Mouse (Mus musculus): ENCODE results near the gene Catip.
A peak's percentile ranks its signal among the peaks of the same experiment; 100 is the strongest.
"Not testable (repeated sequence)": the region's sequence is repeated elsewhere in the genome, so short reads cannot be mapped to it uniquely, and the experiment has no call there.

Gene Catip

DNA sequence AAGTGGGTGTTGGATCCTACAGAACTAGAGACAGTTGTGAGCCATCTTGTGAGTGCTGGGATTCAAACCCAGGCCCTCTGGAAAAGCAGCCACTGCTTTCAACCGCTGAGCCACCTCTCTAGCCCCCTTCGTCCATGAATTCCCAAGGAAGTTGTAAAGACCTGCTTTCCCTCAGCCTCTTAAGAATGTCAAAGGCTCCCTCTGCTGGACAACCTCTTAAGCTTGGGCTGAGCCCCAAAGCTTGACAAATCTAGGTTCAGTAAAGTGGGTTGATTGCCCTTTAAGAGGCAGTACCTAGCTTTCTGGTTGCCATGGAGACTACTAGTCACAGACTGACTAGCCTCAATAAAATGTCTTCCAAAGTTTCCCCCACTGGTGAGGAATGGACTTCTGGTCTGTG lies at the start of gene Catip:
Catip (plus strand) TSS at position 297 of the 400 bp plus-strand sequence.
- peak; percentile 96 for DNase-seq (ENCODE audit: low spot score)

DNA sequence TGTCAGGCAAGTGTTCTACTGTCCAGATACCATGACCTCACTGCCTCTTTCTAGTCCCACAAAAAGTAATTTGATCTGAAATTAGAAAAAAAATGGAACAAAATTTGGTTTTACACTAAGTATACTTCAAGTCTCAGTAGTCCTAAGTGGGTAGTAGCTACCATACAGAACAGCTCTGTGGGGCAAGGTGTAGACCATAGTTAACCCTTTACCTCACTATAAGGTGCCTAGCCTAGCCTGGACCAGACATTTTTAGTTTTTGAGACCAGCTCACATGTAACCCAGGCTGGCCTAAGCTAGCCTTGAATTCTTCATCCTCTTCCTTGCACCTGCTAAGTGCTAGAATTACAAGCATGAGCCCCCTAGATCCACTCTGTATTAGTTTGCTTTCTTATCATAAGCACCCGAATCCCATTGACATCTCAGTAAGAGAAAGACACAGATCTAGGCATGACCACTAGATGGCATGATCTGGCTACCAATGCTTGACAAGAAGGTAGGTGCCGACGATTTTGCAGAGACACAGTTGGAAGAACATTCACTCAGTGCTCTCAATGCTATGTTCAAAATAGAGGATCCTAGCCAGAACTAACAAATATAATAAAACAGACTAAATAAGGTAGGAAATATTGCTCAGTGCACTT lies 48.7 kb upstream of the Catip start:
- DNase-seq (ENCODE audit: low spot score) = peak; percentile 89

DNA sequence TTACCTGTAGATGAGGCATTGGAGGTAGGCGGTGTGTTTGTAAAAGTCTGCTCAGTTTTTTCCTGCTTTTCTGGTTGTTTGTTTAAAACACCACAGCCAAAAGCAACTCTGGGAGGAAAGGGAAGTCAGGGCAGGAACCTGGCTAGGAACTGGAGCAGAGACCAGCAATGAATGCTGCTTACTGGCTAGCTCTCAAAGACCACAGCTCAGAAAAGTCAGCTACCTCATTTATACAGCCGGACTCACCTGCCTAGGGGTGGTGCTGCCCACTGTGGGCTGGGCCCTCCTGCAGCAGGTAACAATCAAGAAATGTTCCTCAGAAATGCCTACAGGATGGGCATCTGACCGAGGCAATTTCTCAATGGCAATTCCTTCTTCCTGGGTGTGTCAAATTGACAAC lies 47.1 kb upstream of the Catip start:
- DNase-seq (ENCODE audit: low spot score) = no peak

DNA sequence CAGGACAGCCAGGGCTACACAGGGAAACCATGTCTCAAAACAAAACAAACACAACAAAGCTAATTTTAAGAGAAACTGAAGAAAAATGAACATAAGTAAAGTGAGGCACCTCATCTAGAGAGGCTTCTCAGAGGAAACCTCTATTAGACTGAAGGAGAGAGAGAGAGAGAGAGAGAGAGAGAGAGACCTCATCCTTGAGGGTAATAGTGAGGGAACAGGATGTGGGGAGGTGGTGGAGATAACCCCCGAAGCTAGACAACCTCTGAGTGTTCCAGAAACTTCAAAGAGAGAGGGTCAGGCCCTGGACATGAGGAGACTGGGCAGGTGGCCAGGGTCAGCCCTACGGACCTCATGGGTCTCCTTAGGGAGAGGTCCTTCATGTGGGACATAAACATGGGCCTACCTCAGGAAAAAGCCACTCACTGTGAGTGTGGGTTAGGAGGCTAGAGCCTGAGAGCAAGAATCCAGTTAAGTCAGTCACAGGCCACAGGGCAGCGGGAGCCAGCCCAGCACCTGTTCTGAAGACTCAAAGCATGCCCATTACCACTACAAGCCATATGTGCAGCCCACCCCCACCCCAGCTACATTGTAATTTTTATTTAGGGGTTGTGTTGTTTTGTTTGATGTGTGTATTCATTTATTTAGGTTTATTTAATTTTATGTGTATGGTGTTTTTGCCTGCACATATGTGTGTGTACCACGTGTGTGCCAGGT lies 45.6 kb upstream of the Catip start:
- no peak for DNase-seq (ENCODE audit: low spot score)

DNA sequence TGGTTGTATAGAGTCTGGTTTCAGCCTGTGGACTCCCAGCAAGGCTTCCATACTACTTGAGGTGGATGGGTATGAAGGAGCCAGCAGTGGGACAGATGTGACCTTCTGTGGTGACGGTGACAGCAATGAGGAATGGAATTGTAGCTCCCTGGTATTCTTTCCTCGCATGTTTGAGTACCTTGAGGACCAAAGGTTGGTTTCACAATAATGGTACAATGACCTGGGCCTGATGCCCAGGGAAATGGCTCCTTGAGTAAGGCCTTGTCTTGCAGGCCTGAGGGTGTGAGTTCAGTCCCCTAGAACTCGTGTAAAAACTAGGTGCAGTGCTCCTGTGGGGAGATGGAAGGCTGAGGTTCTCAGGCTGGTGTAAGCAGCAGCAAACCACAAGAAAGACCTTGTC lies 43.2 kb upstream of the Catip start:
- no peak for DNase-seq (ENCODE audit: low spot score)

DNA sequence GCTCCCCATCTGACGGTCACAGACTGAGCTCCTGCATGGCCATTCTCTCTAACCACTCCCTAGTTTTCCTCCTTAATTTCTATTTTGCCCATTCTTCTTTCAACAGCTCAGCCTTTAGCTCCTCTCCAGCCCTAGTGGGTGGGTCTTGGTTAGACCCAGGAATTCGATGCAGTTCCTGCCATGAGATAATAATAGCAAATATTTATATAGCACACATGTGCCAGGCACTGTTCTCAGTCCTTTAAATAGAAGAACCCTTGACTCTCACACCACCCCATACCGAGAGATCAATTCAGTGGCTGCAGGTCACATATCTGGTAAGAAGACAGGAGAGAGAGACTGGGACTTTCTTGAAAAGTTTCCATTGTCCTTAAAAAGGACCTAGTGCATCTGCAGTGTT lies 40.5 kb upstream of the Catip start:
- no peak for DNase-seq (ENCODE audit: low spot score)

DNA sequence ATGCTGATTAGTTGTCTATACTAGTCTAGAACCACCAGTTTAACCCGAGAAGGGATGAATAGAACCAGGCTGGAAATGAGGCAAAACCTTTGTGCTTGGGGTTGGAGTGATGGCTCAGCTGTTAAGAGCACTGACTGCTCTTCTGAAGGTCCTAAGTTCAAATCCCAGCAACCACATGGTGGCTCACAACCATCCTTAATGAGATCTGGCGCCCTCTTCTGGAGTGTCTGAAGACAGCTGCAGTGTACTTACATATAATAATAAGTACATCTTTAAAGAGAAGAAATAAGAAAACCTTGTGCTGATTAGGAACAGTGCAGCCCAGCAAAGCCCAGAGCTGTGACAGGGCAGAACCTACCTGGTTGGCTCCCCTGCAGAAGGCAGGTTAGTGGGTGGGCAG lies 35.0 kb upstream of the Catip start:
- not testable (repeated sequence) for DNase-seq (ENCODE audit: low spot score)

DNA sequence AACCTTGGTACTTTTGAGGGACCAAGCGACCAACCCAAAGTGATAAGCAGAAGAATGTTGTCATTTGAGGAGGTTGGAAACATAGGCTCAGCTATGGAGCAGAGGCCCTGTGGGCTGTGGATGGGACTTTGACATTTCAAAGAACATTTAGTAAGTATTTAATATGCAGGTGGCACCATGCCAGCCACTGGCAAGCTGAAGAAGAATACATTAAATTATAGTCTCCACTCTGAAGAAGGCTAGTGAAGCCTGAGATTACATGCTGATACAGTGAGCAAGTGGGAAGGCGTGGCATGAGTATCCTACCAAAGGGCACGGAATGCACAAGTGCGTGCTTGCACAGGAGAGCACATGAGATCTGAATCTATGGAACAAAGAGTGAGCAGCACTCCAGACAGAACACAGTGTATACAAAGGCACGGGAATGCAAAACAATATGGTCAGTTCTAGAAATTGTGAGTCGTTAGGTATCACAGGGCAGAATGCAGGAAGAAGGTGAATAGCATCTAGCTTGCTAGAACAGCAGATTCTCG lies 31.9 kb upstream of the Catip start:
- no peak for DNase-seq (ENCODE audit: low spot score)

DNA sequence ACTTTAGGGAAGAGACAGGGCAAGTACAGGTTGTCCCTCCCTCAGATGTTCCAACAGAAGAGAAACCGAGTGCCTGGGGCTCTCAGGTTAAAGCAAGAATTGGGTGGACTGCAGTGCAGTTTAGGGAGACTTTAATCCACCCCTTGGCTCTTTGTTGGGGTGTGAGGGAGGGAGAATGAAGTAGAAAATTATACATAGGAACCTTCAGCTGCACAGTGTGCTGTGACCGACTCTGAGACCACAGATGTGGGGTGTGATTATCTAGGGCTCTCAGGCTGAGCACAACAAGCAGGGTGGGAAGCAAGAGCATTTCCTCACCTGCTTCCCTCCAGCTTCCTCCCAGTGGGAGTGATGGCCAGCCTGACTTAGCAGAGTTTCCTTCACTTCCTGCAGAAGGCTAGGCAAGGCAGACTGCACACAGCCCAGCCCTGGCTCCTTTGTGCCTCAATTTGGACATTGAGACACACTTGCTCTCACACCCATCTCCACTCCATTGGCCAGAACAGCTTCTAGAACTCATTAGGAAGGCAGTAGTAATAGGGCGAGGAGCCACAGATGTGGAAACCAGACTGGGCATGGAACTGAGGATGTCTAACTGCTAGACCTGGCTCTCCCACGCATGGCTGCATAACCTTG lies 30.7 kb upstream of the Catip start:
- DNase-seq (ENCODE audit: low spot score) = no peak

DNA sequence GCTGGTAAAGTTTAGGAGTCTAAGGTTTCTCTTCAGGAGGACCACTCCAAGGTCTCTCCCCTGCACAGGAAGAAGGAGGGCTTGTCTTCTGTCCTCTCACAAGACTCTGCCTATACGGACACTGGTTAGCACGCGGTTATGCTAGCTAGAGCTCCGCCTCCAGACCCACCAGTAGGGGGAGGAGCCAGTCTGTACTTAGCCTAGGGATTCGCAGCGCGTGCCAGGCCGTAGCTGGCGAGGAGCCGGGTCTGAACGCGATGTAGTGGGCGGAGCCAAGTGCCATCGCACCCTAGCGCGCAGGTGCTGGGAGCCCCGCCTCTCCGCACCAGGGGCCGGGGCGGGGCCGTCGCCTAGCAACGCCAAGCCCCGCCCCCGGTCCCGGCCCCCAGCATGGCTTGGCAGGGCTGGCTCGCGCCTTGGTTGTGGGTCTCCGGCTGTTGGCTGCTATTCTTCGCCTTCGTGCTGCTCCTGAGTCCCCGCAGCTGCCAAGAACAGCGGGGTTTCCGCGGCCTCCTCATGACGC lies 29.6 kb upstream of the Catip start:
- peak; percentile 98 for DNase-seq (ENCODE audit: low spot score)

DNA sequence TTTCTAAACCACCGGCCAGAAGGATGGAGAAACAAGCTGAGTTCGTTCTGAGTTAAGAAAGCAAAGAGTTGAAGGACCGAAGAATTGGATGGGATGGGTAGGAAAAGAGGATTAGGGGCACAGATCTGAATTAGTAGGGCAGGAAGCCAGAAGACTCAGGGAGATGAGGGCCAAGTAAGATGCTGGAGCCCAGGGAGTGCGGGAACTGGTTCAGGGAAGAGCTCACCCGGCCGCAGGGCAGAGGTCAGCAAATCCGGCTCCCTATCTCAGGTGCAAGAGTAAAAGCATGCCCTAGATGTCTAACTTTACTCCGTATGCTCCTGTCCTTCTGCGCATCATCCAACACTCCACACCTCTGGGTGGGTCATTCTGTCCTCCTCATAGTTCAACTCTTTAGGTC lies 29.0 kb upstream of the Catip start:
- no peak for DNase-seq (ENCODE audit: low spot score)

DNA sequence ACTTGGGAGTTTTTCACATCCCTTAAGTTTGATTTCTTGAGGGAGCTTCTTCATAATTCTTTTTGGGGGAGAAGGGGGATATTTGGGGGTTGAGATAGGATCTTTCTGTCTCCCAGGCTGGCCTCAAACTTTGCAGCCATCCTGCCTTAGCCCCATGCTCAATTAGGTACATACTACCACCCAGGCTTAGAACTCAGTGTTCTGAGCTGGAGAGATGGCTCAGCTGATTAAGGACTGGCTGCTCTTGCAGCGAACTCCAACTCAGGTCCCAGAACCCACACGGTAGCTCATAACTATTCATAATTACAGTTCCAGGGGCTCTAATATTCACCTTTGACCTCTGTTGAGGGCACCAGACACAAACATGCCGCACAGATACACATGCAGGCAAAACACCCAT lies 27.3 kb upstream of the Catip start:
- no peak for DNase-seq (ENCODE audit: low spot score)

DNA sequence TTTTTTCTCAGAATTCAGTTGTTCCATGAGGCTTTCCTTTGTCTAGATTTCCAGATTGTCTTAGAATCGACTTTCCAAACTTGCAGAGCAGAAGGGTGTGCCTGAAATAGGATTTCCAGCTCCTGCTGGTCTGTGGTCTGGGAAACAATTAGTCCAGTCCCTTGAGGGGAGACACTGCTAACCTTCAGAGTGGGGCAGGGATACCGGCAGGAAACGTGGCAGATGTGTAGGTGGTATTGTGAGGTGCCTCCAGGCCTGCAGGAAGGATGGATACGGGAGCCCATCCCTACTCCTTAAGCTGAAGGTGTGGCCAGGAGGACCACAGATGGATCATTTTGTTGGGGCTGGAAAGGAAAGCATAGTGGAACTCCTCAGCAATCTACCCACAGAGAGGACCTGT lies 26.9 kb upstream of the Catip start:
- no peak for DNase-seq (ENCODE audit: low spot score)

DNA sequence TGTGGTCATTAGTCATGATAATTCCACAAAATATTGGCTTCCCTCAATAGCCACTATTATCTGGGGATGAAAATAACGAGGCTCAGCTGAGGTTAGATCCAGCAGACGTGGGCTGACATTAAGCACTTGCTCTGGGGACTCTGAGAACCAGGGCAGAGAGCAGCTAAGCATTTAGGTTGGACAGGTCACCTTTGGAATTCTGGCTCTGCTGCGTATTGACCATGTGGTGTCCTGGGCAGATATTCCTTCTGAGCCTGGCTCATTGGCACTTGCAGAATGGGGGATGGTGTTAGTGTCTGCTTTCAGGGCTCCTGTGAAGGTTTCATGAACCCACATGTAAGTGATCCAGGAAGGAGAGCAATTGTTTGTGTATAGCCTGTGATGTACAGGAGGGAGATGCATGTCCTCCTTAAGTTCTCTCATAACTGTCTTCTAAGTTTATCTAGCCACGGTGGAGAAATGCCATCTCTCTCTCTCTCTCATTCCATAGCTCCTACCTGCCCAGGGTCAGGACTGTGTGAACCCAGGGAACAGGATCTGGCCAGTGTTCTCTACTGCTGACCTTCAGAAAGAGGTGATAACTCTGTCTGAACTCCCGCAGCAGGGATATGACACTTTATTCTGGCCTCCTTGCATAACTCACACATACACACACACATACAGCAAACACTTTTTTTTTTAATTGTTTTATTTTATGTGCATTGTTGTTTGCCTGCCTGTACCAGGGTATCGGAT lies 26.3 kb upstream of the Catip start:
- DNase-seq (ENCODE audit: low spot score) = no peak

DNA sequence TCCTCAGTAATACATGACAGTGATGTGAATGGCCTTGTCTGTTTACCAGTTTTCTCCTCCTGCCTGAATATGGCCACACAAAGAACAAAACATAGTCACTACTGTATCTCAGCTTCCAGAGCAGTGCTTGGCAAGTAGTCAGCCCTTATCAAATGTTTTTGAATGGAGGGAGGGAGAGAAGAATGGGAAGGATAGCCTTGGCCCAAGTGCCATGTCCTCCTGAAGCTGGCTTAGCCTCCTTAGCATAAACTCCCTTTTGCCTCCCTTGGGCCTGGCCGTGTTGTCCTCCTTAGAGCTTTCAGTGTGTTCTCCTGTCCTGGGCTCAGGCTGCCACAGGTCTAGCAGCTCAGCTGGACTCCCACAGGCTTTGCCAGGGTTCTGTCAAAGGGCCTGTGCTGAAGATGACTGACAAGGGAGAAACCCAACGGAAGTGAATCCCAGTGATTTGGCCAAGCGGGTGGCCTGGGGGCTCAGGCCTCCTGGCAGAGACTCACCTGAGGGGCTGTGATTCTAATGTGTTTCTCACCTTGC lies 24.6 kb upstream of the Catip start:
- DNase-seq (ENCODE audit: low spot score) = no peak

DNA sequence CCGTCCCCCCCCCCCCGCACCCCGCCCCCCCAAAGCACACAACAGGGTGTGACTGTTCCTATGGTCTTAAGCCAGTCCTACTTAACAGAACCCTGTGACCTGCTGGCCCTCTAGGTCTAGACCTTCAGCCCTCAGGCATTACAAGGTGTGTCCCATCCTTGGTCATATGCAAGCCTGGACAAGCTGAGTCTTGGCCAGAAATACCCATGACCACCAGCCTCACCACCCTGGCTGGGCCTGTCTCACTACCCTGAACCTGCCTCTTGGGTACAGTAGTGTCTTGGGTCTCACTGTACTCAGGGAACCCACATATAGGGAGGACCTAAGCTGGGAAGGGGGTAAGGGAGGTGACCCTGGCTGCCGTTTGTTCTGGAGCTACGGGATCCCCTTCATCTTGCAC lies 23.9 kb upstream of the Catip start:
- no peak for DNase-seq (ENCODE audit: low spot score)

DNA sequence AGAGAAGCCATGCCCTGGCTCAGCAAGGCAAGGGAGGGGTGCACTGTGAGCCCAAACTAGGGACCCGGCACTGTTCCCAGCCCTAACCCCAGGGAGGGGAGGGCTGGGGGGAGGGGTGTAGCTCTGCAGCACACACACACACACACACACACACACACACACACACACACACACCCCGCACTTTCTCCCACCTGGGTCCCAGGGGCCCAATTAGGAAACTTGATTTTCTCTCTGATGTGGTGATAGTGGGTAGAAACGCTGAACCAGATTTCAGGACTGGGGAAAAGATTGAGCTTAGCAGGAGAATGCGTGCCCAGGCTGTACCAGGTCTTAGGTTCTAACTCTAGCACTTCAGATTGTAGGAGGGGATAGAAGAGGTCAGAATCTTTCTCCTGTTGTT lies 23.3 kb upstream of the Catip start:
- no peak for DNase-seq (ENCODE audit: low spot score)

DNA sequence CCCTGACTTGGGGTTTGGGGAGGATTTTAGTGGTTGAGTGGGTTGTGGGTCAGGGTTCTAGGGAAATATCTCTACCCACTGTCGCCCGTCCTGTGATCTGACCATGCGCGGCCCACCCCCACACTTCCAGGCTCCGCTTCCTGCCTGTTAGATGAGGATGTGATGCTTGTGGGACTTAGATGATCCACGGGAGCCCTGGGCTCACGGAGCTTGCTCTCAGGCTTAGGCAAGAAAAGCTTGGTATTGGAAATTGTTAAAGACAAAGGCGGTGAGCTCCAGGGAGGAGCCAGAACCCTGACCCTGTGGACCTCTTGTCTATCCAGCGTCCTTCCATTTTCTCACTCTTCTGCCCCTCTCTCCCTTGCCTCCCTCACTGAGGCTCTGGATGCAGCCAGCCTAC lies 22.0 kb upstream of the Catip start:
- DNase-seq (ENCODE audit: low spot score) = no peak

DNA sequence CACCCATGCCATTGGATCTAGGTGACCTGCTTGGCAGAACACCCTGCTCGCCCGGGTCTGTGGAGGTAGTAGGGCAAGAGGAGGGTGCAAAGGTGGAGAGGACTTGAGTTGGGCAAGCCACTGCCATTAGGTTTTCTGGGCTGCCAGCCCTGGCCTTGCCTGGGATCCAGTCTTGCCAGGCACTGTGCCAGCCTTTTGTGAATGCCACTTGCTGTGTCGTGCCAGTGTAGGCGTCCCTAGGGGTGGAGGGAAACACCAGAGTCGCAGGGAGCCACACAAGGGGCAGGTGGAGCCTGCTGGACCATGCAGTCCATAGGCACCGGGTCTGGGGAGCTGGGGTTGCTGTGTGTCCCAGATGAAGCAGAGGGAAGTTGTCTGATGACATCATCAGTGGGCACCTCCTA lies 21.5 kb upstream of the Catip start:
- no peak for DNase-seq (ENCODE audit: low spot score)

DNA sequence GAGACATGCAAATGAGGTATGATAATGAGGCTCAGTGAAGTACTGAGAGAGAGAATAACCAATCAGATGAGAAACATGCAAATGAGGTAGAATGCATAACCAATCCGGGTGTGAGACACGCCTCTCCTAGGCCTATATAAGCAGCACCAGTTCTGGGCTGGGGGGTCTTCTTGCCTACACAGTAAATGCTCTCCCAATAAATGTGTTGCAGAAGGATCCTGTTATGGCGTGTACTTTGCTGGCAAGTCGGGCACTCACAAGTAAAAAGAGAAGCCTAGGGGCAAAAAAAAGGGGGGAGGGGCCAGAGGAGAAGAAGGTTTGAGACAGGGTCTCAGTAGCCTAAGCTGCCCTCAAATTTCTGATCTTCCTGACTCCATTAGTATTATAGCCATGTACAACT lies 20.9 kb upstream of the Catip start:
- not testable (repeated sequence) for DNase-seq (ENCODE audit: low spot score)

DNA sequence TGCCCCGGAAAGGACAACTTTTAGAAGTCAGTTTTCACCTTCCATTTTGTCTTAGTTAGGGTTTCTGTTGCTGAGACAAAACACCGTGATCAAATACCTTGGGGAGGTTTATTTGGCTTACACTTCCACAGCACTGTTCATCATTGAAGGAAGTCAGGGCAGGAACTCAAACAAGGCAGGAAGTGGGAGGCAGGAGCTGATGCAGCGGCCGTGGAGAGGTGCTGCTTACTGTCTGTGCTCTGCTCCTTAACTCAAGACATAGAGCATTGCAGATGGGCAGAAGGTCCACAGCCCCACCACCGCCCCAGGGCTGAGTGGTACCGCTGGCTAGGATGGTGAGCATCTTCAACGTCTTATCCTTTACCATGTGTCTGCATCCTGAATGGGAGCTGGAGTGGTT lies 20.0 kb upstream of the Catip start:
- DNase-seq (ENCODE audit: low spot score) = no peak

DNA sequence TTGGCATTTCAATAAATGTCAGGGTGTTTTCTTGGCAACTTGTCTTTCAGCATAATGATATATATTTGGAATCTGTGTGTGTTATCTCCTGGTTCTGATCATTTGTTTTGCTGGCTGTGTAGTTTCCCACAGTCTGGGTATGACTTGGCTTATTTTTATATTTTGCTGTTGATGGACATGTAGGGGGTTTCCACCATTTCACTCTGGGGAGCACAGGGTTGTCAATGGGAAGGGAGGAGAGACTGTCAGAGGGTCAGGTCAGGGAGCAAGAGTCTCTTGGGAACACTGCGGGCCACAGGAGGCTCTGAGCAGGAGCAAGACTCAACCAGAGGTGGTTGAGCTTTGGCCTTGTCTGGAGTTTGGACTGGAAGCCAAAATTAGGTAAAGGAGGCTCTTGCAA lies 19.6 kb upstream of the Catip start:
- no peak for DNase-seq (ENCODE audit: low spot score)

Measured in embryo, embryonic 10.5 days (tissue).